Mouse (Mus musculus) limb, embryonic 11.5 days (tissue): ENCODE results near the gene Nr2c2ap. TPM values are rescaled to one million over a fixed set of nuclear protein-coding genes. Genes with fewer than 3 reads are reported as not detected.

ENCODE experiments used
- ATAC-seq: fragments of 200-750 bp; cut with Nextera tagmentation; 2 replicates; pipeline ENCODE4 v1.8.0; 2017; ENCODE audit warnings: low read depth; ENCODE audit not compliant: insufficient number of reproducible peaks, low FRiP score, low TSS enrichment
- DNase-seq: peaks from one replicate; pipeline ENCODE4 v3.0.0-alpha.2; 2015; ENCODE audit warnings: low spot score
- H3K27ac ChIP-seq: fragments of 300-500 bp; sonication (generic); replicated peaks from 2 replicates; pipeline ENCODE4 v1.5.1; 2014; ENCODE audit warnings: low read depth, mild to moderate bottlenecking, low read length
- H3K27me3 ChIP-seq: fragments of 300-500 bp; sonication (generic); 2 replicates; pipeline ENCODE4 v1.6.1; 2014; ENCODE audit warnings: mild to moderate bottlenecking, low read length, mixed read lengths; ENCODE audit not compliant: control insufficient read depth, insufficient read depth
- H3K36me3 ChIP-seq: fragments of 300-500 bp; sonication (generic); 2 replicates; pipeline ENCODE4 v1.6.1; 2014; ENCODE audit warnings: mild to moderate bottlenecking, low read length, moderate library complexity, mixed read lengths; ENCODE audit not compliant: control insufficient read depth, insufficient read depth
- H3K4me1 ChIP-seq: fragments of 300-500 bp; sonication (generic); 2 replicates; pipeline ENCODE4 v1.6.1; 2014; ENCODE audit warnings: low read length, mixed read lengths; ENCODE audit not compliant: control insufficient read depth, insufficient read depth
- H3K4me2 ChIP-seq: fragments of 300-500 bp; sonication (generic); 2 replicates; pipeline ENCODE4 v1.6.1; 2014; ENCODE audit warnings: low read depth, mild to moderate bottlenecking, moderate library complexity; ENCODE audit not compliant: severe bottlenecking
- H3K4me3 ChIP-seq: fragments of 300-500 bp; sonication (generic); 2 replicates; pipeline ENCODE4 v1.5.1; 2014; ENCODE audit warnings: low read depth, low read length
- H3K9ac ChIP-seq: fragments of 300-500 bp; sonication (generic); 2 replicates; pipeline ENCODE4 v1.6.1; 2014; ENCODE audit warnings: mild to moderate bottlenecking, low read length
- H3K9me3 ChIP-seq: fragments of 300-500 bp; sonication (generic); 2 replicates; pipeline ENCODE4 v1.6.1; 2016; ENCODE audit warnings: low read length; ENCODE audit not compliant: control insufficient read depth
- WGBS: fragments of 180-500 bp; shearing (Covaris S2); extraction: QIAGEN DNeasy Blood & Tissue Kit; methylation state at CpG from one replicate; pipeline ENCODE4 v1.1.7; 2014; 5-methylcytosine and 5-hydroxymethylcytosine counted together
- polyA plus RNA-seq: library from polyadenylated mRNA; unstranded; fragments of >200 nt; fragmentation: Nextera tagmentation; extraction: Ambion mirVana; gene quantifications from 2 replicates; pipeline ENCODE4 v1.2.1, GENCODE M21; 2014

The Nr2c2ap gene
- 13.7 and 20.8 TPM in 2 replicates for polyA plus RNA-seq

DNA sequence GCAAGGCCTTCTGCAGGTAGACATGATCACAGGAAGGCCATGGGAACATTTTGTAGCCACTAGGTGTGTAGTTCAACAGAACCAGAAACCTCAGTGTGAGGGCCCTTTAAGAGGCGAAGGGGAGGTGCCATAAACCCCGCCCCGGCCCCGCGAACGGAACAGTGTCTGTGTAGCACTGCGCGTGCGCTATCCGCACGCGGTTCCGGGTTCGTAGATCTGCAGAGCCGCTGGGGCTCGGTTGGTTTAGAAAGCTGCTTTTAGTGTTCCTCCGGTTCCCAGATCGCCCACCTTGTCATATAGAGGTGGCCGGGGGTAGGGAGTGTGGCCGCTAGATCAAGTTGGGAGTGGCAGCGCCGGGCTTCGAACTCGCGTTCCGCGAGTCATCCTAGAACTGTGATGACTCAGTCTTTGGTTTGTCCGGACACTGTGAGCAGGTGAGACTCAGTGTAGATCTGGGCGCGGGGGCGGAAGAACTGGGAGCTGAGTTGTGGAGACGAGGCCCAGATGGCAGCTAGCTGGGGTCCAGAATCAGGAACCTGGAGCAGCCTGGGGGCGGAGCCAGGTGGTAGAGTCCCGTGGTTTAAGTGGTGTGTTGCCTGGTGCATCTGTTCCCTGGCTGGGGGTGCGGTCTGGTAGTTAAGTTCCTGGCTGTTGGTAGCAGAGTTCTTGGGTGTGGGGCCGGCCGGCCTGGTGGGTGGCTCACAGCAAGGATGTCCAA lies at the start of gene Nr2c2ap:
Gene Nr2c2ap, plus strand, starts transcription at position 168 of the 718 bp plus-strand sequence.
- DNase-seq (peak; percentile 83), ATAC-seq (peak; percentile 74)
- WGBS: 1% methylated on average over 37 of the region's 37 CpGs
- 0 out of 2 replicates have a peak, but pooled peaks cover 3% of the 10 kb centered on the region for H3K4me1 ChIP-seq
- peaks cover 8% of the 10 kb centered on the region; the same call in 1 of the 2 replicates for H3K36me3 ChIP-seq
- peak within 1 kb of the TSS; percentile 59 for H3K4me3 ChIP-seq
- no peaks in the 10 kb centered on the region for H3K27me3 ChIP-seq
- H3K9me3 ChIP-seq: no peaks in the 10 kb centered on the region
- H3K9ac ChIP-seq: peak within 1 kb of the TSS; percentile 65
- no peak within 1 kb of the TSS for H3K27ac ChIP-seq
- H3K4me2 ChIP-seq: peak within 1 kb of the TSS; percentile 68

DNA sequence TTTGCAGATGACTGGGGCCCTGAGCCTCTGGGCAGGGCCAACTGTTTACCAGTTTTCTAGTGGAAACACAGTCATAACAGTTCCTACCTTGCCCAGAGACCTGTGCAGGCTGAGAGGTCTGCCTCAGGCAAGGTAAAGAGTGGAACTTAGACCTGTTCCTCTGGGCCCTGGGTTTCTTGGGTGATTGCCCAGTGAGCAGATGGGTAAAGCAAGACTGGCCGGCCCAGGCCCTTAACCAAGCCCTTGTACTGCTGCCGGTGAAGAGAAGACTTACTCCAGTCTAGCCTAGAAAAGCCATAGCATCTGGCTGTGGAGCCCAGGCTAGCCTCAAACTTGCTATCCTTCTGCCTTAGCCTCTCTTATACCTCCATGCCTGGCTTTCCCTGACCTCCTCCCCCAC lies 49.2 kb upstream of the Nr2c2ap start:
- Histone ChIP-seq H3K4me1 (peaks cover 12% of the 10 kb centered on the region), H3K36me3 (no peaks in the 10 kb centered on the region), H3K27me3 (peaks cover 47% of the 10 kb centered on the region), H3K27ac (no peak overlapping the region), H3K4me2 (no peak overlapping the region), H3K9ac (no peak overlapping the region), H3K9me3 (no peaks in the 10 kb centered on the region), H3K4me3 (no peak overlapping the region)
- WGBS: 97% methylated on average over 2 of the region's 2 CpGs
- ATAC-seq (no peak), DNase-seq (no peak)

DNA sequence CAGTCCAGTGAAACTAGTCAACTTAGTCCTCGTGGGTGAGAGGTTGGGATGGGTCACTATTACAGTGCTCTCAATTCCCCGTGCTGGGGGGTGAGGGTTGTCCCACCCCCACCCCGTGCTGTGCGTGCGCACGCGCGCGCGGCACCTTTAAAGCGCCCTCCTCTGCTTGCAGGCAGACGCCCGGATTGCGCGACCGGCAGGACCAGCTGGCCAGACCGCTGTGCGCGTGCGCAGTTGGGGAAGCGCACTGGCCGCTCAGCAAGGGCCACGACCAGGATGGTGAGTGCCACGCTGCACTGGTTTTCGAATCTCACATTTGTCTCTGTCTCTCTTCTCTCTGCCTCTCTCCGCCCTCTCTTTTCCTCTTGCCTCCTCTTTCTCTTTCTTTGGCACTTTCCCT lies 47.8 kb upstream of the Nr2c2ap start, which contains the start of gene Hapln4:
Gene Hapln4, plus strand, starts transcription at position 173 of the 400 bp plus-strand sequence.
- Histone ChIP-seq H3K27me3 (peaks cover 60% of the 10 kb centered on the region), H3K27ac (no peak within 1 kb of the TSS), H3K4me1 (peaks cover 15% of the 10 kb centered on the region), H3K9ac (peak within 1 kb of the TSS; percentile 7; the same call in 1 of the 2 replicates), H3K4me3 (peak within 1 kb of the TSS; percentile 34), H3K9me3 (no peaks in the 10 kb centered on the region), H3K36me3 (no peaks in the 10 kb centered on the region), H3K4me2 (peak within 1 kb of the TSS; percentile 58)
- peak; percentile 72 for DNase-seq
- WGBS: under 1% methylated on average over 26 of the region's 26 CpGs
- ATAC-seq: no peak

DNA sequence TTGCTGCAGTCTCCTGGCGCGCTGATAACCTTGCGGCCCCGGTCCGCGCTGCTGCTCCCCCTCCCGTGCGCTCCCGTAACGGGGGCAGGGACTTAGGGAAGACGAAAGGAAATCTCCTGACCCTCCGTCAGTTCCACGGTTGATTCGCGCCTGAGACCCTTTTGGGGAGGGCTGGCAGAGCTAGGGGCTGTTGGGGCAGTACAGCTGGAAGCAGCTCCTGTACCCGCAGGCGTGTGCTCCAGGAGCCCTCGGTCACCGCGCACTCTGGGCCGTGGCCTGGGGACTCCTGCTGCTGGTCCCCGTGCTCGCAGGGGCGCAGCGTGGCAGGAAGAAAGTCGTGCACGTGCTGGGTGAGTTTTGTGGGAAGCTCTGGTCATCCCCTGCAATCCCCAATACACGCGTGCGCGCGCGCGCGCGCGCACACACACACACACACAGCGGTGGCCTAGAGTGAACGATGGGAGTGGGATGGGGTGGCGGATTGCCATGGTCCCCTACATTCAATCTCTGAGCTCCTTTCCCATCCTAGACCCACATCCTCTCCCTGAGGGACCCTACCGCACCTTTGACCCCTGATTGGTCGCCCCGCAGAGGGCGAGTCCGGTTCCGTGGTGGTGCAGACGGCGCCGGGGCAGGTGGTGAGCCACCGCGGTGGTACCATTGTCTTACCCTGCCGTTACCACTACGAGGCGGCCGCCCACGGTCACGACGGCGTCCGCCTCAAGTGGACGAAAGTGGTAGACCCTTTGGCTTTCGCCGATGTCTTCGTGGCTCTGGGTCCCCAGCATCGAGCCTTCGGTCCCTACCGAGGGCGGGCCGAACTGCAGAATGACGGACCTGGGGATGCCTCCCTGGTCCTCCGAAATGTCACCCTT lies 46.7 kb upstream of the Nr2c2ap start:
- peak; percentile 54 for DNase-seq

DNA sequence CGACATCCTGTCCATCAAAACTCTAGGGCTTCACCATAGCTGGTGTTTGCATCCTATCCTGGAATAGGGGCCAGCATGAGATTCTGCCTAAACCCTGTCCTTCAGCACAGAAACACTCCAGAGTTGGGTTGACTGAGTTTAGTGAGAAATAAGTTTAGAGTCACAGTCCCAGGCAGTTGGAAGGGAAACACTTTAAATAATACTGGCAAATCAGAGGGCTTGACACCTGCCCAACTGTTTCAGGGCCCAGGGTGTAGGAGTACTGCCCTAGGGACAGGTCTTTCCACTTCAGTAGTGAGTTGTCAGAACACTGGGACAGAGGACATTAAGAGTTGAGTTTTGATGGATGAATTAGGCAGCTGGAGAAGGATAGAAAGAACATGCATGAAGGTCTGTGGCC lies 45.0 kb upstream of the Nr2c2ap start:
- H3K4me1 ChIP-seq: peaks cover 15% of the 10 kb centered on the region
- no peak for ATAC-seq
- no peak overlapping the region for H3K4me2 ChIP-seq
- H3K36me3 ChIP-seq: no peaks in the 10 kb centered on the region
- no peaks in the 10 kb centered on the region for H3K9me3 ChIP-seq
- H3K27me3 ChIP-seq: peaks cover 81% of the 10 kb centered on the region
- H3K9ac ChIP-seq: no peak overlapping the region
- DNase-seq: no peak
- H3K27ac ChIP-seq: no peak overlapping the region
- WGBS: 61% methylated on average over 1 of the region's 1 CpGs
- no peak overlapping the region for H3K4me3 ChIP-seq

More for the DNA sequence above, 46.7 kb upstream of the Nr2c2ap start:
- no peak overlapping the region for H3K27ac ChIP-seq
- peak overlapping the region; percentile 34 for H3K4me3 ChIP-seq
- H3K27me3 ChIP-seq: peaks cover 71% of the 10 kb centered on the region
- H3K36me3 ChIP-seq: no peaks in the 10 kb centered on the region
- peaks cover 15% of the 10 kb centered on the region for H3K4me1 ChIP-seq
- peak overlapping the region; percentile 7; the same call in 1 of the 2 replicates for H3K9ac ChIP-seq
- no peak for ATAC-seq
- 1% methylated on average over 71 of the region's 71 CpGs for WGBS
- no peaks in the 10 kb centered on the region for H3K9me3 ChIP-seq
- peak overlapping the region; percentile 58 for H3K4me2 ChIP-seq

DNA sequence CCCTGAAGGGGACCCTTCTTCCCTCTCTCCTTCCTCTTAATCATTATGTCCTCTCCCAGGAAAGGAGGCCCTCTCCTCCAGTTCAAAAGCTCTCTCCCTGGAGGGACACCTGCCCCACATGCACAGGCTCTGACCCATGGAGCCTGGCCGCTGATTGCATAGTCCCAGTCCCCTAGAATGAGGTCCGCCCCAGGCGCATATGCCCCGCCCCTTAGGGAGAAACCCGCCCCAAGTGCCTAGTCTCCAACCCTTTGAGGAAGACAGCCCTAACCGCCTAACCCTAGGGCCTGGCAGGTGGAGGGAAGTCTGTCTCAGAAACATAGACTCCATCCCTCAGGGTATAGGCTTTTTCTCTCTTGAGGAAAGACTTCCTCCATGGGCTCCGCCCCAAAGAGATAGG lies 43.9 kb upstream of the Nr2c2ap start:
- no peak for ATAC-seq
- no peak overlapping the region for H3K27ac ChIP-seq
- H3K36me3 ChIP-seq: no peaks in the 10 kb centered on the region
- no peak overlapping the region for H3K9ac ChIP-seq
- DNase-seq: no peak
- H3K4me3 ChIP-seq: no peak overlapping the region
- 8% methylated on average over 7 of the region's 7 CpGs for WGBS
- no peaks in the 10 kb centered on the region for H3K9me3 ChIP-seq
- no peak overlapping the region for H3K4me2 ChIP-seq
- H3K4me1 ChIP-seq: peaks cover 15% of the 10 kb centered on the region
- H3K27me3 ChIP-seq: peaks cover 79% of the 10 kb centered on the region

- Histone ChIP-seq H3K9me3 (no peaks in the 10 kb centered on the region), H3K4me1 (peaks cover 15% of the 10 kb centered on the region), H3K9ac (peak overlapping the region; percentile 35; the same call in 1 of the 2 replicates), H3K27me3 (peaks cover 73% of the 10 kb centered on the region), H3K27ac (no peak overlapping the region), H3K36me3 (no peaks in the 10 kb centered on the region), H3K4me3 (peak overlapping the region; percentile 31), H3K4me2 (peak overlapping the region; percentile 78)
- DNase-seq: peak; percentile 80
- ATAC-seq: peak; percentile 41; the same call in 1 of the 2 replicates
- WGBS: 5% methylated on average over 56 of the region's 56 CpGs
Observed at GRCm38 (mm10) chr8:70087836-70088650, 43.1 kb upstream of the Nr2c2ap start.
